Mouse (Mus musculus) embryonic fibroblast, embryonic 13.5 days (primary cell): ENCODE data around the gene Pdcl.

Source experiments
- CTCF ChIP-seq: IDR thresholded peaks from 2 replicates; pipeline ENCODE4 v1.5.1; 2011; ENCODE audit warnings: mild to moderate bottlenecking, control low read depth, low read length, moderate library complexity, borderline replicate concordance; ENCODE audit not compliant: insufficient read depth
- POLR2A ChIP-seq: IDR thresholded peaks from 2 replicates; pipeline ENCODE4 v1.6.1; 2011; ENCODE audit warnings: low read depth, mild to moderate bottlenecking, control low read depth, low read length, moderate library complexity

DNA sequence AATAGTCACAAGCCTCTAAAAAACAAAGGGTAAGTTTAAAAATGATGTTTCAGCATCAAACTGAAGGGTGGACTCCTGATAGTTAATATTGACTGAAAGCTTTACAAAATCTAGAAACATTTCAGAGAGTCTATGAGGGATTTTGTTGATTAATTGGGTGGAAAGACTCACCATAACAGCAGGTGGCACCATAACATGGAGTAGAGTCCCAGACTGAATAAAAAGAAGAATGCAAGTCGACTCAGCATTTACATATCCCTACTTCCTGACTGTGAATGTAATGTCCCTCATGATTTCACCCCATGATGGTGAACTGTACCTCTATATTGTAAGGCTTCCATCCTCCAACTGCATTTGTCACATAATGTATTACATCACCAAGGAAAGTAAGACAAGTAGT is 36.4 kb upstream of the Pdcl start:
- TF ChIP-seq POLR2A (no peak), CTCF (no peak)
